Mouse (Mus musculus) right cerebral cortex, adult 18-20 months (tissue): ENCODE data around the gene Sh3gl3.

Experiments
- DNase-seq: peaks from one replicate; pipeline ENCODE4 v3.0.0; 2022; ENCODE audit warnings: mixed read lengths

Gene Sh3gl3

DNA sequence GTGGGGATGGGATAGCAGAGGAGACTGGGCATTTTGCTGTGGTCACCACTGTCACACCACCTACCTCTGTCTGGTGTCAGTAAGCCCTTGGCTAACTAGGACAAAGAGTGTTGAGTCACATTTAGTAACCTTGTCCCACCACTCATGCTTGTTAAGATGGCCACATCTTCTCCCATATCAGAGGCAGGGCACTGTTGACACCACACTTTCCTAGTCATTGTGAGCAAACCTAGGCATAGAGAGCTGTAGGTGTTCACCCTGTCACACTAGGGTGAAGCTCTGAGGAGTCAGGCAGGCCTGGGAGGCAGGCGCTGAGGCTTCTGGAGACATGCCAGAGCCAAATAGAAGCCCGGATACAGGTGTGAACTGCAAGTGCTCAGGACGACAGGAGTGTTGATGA lies at the start of gene Sh3gl3:
Sh3gl3 (plus strand) TSS at position 301 of the 400 bp plus-strand sequence.
- DNase-seq: no peak

DNA sequence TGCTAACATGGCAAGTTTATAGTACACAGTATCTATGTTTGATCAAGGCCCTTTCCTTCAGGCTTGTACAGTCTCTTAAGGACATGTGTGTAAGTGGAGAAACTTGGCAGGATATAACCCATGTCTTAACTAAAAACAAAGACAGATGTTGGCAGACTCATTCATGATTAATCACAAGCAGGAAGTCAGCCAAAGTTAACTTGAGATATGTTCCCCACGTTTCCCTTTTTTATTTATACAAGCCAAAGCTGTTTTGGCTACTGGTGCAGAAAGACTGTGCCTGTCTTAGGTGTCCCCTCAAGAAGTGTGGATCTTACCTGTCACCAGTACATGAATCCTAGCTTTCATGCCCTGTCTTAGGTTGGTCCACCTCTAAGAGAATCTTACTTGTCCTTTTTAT lies 35.4 kb upstream of the Sh3gl3 start:
- DNase-seq: no peak

DNA sequence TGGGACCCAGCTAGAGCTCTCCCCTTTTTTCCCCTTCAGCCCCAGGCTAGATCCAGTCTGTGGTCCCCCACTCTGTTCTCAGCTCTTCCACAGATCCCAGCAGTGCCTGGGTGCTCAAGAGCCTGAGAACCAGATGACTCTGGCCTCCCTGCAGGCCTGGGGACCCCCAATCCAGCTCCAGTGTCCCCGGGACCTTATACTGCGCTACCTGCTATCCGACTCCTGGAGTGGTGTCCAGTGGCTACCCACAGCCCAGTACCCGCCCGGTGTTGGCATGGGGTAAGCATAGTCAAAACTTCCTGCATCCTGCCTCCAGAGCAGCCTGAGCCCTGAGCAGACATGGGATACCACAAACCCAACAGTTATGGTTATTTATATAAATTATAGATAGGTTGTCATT lies 26.5 kb upstream of the Sh3gl3 start:
- DNase-seq: no peak

DNA sequence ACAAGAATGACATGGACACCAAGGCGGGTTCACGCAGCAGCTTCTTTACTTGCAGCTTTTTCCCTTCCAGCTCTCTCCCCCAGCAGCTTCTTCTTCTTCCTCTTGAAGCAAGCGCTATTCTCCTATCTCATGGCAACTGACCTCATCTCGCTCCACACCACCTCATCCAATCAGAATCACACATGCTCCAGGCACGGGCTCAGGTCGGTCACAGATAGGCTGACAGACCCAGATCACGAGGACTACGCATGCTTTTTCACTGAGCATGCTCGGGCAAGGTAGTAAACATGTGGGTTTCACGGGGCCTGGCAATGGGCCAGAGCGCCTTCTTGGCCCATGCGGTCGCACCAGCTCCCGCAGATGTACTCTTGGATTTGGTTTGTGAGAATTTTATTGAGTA lies 9.0 kb upstream of the Sh3gl3 start:
- no peak for DNase-seq

DNA sequence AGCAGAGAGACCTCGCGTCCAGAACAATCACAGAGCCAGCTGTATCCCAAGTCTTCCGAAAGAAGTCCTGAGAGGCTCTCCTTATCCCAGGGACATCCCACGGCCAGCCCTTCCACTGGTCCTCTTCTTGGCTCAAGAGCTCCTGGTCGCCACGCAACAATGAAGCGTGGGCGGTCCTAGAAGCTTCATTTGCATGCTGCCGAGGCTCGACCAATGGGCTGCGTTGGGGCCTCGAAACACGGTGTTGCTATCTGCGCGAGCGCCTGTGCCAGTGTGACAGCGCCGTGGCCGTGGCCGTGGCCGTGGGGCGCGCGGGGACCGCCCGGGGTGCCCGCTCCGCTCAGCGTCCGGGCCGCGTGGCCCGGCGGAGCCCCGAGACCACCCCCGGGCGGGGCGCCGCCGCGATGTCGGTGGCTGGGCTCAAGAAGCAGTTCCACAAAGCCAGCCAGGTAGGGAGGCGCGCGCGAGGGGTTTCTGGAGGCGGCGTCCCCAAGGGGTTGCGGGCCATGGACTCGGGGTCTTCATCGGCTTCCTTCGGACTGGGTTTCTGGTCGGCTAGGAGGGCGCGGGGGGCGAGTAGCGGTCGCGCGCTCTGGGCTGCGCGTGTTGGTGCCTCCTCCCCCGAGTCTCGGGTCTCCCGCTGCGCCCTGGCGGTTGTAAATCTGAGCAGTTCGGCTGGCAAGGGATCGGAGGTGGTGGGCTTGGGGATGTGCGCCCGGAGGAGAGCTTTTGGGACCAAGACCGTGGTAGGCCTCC lies 1.1 kb downstream of the Sh3gl3 start:
- peak; percentile 95 for DNase-seq

DNA sequence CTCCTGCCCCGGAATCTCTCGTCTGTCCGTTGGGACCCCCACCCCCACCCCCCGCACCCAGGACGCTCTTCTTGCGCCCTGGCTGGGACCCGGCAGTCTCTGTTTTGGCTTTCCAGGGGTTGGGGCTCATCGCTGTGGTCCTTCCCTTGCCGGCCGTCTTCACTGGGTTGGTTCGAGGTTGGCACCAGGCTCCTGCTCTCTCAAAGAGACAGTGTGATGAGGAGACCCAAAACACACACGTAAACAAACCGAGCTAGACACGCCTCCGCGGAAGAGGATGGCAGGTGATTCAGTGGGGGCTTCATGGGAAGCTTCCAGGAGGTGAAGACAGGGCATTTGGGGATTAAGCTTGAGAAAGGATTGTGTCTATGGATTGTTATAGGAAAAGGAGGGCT lies 1.7 kb downstream of the Sh3gl3 start:
- DNase-seq: no peak

DNA sequence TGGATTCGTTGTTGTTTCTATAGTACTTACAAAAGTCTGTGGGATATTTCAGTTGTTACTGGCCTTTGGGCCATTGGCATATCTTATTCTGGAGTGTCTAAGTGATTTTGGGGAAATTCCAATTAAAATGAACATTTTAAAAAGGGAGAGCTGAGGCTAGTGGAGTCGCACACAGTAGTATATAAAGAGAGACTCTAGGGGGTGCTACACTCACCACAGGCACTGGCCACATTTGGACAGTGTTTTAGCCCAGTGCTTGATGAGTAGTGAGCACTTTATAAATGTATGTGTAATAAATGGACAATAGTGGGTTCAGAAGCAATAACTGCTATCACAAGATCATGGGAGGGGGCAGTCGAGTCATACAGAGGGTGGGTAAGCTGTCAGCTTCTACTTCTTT lies 2.6 kb downstream of the Sh3gl3 start:
- DNase-seq: no peak

DNA sequence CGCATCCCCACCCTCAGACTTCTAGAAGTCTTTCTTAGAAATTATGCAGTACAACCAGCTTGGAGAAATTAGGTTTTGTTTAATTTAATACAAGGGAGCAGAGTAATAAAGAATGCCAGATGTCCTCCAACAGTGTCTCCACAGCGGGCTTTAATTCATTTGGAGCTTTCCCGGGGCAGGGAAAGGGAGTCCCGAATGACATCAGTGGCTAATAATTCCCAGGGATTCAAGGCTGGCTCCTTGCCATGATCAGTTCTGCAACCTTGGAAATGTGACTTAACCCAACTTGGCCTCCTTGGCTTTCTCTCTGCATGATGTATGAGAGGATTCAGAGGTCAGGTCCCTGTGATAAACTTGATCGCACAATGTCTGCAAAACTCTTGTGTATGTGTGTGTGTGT lies 3.7 kb downstream of the Sh3gl3 start:
- DNase-seq: no peak

DNA sequence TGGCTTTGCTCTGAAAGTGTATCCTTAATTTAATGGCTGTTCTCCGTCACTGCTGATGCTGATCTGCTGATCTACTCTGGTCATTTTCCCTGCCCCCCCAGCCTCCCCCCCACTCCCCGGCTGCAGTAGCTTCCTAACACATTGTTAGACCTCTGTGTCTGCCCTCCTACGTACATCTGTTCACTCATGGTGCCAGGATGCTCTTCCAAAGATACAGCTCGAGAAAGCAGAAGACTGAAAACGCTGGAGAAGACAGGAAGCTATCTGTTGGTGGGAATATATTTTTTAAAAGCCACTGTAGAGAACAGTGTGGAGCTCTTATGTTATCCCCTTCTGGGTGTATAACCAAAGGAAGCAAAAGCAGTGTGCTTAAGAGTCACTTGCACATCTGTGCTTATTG lies 7.3 kb downstream of the Sh3gl3 start:
- no peak for DNase-seq

DNA sequence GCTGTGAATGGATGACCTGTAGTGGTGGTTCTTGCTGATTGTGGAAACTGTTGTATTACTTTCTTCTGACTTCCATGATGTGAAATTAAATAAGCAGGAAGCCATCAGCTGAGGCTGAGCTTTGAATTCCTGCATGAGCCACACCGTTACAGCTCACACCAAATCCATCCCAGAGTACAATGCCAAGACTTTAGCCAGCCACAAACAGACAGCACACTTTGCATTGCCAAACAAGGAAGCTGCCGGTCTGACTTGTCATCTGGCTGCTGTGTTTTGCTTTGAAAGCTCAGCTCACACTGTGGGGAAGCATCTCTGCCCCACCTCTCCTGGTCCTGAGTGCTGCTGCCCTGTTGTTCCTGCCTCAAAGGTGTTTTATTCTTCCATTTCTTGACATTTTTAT lies 9.1 kb downstream of the Sh3gl3 start:
- no peak for DNase-seq

DNA sequence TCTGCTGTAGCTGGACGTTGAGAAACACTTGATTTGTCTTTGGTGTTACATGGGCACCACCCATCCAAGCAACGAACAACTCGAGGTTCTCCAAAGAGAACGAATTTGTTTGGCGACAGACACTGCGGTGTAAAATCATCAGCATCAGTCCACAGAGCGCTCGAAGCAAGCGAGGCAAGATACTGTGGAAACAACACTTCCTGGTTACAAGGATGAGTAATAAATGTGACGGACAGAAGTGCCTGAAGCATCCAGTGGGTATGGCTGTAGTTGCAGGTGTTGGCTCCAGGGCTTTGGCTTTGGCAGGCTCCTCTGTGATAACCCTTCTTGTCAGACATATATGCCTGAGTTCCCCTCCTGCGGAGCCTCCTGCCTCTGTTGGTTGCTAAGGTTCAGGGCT lies 18.0 kb downstream of the Sh3gl3 start:
- no peak for DNase-seq

DNA sequence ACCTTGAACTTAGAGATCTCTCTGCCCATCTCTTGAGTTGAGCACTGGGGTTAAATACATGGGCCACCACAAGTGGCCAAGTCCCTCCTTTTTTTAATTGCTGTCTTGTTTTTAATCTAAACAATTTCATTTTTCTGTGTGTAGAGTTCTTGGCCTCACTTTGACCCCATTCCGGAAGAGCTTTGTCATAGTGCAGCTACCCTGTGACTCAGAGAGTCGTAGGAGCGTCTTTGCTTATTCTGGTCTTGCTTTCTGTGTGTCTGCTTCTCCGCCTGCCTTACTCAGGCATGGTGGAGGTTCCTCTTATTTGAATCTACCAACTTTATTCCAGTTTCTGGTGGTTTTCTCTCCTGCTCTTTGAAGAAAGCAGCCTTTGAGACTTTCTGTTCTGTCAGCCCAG lies 18.9 kb downstream of the Sh3gl3 start:
- no peak for DNase-seq

DNA sequence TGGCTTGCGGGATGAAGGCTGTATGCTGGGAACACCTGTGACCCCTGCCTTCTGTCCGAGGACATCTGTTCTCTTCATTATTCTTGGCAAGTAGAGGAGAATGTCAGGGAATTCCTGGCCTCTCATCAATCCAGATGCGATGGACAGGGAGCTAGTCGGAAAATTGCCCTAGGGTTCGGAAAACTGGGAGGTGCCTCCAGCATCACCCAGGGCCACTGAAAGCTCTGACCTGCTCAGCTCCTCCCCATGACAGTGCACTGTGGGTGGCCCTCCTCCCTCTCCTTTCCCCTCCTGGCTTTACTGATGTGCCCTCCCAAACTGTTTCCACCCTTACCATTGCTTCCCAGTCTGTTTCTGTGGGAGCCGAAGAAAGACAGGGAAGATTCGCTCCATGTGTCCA lies 29.5 kb downstream of the Sh3gl3 start:
- DNase-seq: no peak

DNA sequence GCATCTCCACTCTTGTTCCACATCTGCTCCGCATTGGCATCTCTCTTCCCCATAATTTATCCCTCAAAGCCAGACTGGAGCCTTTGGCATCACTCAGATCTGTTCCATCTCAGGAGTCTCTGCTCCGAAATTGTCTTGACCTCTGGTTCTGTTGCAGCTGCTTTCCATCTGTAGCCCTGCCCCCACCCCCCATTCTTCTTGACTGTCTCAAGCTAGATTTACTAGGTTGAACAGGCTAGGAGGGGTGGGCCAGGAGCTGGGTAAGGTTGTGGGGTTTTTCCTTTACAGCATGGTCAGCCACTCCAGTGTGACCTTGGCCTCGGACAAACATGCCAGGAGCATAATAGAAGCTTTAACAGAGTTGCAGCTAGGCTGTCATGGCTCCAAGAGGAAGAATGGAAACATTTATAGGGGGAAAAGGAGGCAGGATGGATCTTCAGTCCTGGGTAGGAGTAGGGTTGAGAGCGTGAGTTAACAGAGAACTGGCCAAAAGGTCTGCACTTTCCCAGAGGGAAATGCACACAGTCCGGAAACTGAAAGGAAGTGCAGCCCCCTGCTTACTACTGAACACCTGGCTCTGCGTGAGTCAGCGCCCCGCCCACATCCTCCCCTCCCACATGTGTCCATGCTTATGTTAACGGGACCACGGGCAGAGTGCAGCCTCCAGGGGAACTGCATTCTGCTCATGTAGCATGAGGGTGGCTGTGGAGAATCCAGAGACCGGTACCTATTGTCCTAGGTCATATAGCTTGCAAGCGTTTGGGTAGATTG lies 30.6 kb downstream of the Sh3gl3 start:
- DNase-seq: no peak

DNA sequence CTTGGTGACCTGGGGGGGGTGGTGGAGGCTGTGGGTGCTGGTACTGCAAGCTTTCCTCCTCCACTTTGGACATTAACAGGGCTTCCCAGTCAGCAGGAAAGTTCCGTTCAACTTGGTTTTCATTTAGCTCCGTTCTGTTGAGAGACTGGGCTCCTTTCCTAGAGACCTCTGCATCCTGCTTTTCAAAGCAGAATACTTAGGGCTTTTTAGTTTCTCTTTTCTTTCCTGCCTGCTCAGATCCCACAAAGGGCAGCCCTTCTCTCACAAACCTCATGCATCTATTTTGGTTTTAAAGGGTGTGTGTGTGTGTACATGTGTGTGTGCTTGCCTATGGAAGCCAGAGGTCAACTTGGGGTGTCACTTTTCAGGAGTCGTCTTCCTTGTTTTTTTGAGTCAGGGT lies 31.3 kb downstream of the Sh3gl3 start:
- DNase-seq: no peak

DNA sequence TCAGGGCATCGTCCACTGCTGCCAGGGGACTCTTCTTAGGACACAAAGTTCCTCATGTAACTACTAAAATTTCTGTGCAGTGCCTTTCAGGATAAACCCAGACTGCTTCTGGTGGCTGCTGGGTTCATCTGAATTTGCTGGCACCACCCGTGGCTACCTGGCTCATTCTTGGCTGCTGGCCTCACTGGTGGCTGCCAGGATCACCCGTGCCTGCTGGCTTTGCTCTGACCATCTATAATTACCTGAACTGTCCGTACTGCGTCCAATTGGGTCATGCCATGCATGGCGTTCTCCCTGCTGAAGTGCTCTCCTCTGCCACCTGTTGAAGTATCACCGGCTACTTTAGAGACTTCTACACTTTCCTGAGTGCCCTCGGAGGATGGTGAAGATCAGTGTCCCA lies 33.1 kb downstream of the Sh3gl3 start:
- no peak for DNase-seq

DNA sequence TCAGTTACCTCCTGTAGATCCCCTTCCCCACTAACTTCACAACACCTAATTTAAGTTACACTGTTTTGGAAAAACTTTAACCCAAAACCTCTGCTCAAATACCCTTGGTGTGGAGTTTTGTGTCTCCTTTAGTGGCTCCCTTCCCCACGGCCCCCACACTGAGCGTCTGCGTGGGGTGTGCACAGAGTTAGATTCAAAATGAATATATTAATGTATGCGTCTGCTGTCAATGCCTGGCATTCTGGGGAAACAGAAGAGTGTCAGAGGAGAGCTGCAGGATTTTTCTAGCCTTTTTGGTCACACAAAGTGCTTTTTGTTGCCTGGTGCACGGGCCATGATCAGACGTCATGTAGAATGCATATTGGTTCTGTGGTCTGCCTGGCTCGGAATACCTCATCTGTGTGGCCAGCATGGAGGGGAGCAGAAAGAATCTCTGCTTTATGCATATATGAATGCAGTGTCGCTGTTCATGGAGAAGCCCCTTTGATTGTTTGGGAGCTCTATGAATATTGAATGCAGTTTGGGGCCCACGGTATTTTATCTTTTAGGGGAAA lies 47.8 kb downstream of the Sh3gl3 start:
- DNase-seq: peak; percentile 15

DNA sequence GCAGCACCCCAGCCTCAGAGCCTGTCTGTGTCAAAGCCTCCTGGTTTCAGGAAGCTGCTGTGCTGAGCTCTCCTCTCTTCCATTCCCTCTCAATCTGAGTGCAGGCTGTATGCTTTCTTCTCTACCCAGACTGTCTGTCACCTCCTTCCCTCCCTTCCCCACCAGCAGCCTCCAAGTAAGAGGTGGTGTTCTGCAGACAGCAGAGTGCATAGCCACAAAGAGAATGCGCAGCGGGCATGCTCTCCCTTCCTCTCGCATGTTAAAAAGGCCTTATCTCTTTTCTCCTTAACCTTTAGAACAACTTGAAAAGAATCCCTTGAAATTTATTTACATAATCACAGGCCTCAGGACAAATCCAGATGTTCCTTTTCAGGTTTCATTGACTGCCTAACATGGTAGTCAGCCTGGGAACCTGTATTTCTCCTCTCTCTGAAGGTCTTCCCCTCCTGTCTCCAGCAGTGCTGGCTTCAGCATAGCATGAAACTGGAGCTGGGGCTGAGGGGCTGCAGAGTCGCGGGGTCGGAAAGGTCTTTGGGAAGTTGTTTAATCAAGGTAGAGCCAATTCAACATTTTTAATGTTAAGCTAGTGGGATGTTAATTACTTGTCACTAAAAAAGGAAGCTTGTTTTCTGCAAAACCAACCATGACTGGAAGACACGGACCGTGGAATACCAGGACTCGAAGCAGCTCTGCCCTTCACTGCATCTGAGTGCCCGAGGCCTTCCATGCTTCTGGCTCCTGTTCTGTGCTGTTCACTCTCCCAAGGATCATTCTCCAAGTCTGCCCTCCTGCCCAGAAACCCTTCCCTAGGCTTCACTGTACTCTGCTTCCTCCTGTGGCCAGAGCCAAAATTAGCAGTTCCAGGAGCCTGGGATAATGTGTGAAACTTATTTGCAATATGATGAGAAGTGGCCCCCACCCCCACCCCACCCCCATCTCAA lies 50.5 kb downstream of the Sh3gl3 start:
- DNase-seq: no peak

DNA sequence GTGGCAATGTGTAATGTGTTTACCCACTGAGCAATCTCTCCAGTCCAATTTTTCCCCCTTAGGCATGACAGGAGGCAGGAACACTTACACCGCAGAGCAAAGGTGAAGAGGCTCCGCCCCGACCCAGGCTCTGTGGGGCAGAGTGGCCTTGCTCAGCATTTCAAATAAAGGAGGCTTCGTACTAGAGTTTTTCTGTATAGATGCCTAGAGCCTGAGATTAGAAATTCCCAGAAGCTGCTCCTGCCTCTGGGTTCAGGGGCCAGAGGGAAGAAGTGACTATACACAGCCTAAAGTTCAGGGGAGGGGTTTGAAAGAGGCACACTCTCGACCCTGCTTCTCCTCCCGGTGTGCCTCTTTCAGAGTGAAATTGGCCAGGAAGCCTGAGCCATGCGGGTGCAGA lies 59.6 kb downstream of the Sh3gl3 start:
- no peak for DNase-seq

DNA sequence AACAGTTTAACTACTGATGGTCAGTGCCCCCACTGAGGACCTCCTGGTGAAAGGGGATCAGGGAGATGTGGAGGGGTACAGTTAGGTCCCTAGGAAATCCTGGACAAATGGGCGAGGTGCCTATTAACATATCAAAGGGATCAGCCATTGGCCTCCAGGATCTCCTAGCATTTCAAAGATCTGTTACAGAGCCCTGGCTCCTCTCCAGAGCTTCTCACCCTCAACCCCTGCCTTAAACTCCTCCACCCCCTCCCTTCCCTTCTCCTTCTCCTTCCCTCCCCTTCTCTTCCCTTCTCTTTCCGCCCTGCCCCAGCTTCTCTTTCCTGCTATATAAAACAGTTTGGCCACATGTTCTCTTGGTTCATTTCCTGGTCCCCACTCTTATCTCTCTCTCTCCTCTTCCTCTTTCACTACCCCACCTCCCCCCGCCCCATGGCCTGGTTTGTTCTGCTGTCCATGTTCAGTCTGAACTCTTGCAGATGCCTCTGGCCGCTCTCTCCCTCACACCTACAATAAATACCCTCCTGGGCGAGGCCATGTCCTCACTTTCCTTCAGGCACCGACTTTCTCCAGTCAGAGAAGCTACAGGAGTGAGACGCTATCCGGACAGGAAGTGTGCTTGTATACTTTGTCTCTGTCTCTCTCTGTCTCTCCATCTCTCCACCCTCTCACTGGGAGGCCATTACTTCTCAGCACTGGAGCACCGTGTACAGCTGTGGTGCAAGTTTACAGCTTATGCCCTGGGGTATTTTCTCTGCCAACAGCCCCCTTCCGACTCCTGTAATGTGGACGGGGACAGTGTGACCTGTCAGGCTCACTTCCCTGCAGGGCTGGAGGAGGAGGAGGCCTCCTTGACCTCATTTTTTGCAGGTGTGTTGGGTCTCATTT lies 60.6 kb downstream of the Sh3gl3 start:
- no peak for DNase-seq

DNA sequence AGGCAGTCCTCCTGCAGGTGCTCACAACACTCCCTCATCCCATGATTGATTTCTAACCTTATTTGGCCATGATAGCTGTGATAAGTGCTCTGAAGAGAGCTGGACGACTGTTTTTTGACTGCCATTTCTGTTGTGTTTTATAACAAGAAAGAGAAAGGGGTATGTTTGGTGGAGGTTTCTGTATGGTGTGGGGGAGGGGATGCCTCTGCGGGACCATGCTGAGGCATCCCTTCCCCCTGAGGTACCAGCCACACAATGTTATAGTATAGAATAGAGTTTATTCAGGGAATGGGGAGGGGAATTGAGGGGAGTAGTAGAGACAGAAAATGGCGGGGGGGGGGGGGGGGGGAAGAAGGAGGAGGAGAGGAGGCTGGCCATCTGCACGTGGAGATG lies 61.3 kb downstream of the Sh3gl3 start:
- no peak for DNase-seq

DNA sequence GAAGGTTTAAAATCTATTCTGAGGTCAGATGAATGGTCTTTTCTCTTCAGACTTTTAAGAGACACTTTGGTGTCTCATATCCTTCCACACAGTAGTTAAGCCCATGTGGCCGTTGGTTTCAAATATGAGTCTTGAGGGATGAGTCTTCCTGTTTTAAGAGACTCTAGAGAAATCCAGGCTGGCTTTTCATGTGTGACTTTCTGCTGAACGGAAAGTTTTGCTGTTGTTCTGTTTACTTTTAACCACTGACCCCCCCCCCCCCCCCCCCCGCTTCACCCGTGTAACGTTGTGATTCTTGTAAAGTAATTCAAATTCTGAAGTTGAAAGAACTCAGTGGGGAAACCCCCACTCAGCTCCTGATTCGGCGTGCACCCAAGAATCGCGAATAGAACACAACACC lies 61.8 kb downstream of the Sh3gl3 start:
- no peak for DNase-seq
